Mouse (Mus musculus) hindbrain, embryonic 11.5 days (tissue): ENCODE results near the gene Scg5. TPM values are rescaled to one million over a fixed set of nuclear protein-coding genes. Genes with fewer than 3 reads are reported as not detected.
A peak's percentile ranks its signal among the peaks of the same experiment; 100 is the strongest.

Experiments
- ATAC-seq: fragments of 200-750 bp; cut with Nextera tagmentation; 2 replicates; pipeline ENCODE4 v1.8.0; 2017; ENCODE audit warnings: mild to moderate bottlenecking, moderate TSS enrichment, moderate library complexity; ENCODE audit not compliant: low FRiP score
- DNase-seq: peaks from one replicate; pipeline ENCODE4 v3.0.0-alpha.2; 2015; ENCODE audit warnings: low spot score
- H3K27ac ChIP-seq: fragments of 300-500 bp; sonication (generic); 2 replicates; pipeline ENCODE4 v1.5.1; 2014; ENCODE audit warnings: mild to moderate bottlenecking, low read depth, low read length
- H3K27me3 ChIP-seq: fragments of 300-500 bp; sonication (generic); 2 replicates; pipeline ENCODE4 v1.6.1; 2014; ENCODE audit warnings: mild to moderate bottlenecking, low read length, moderate library complexity, mixed read lengths; ENCODE audit not compliant: control insufficient read depth, insufficient read depth
- H3K36me3 ChIP-seq: fragments of 300-500 bp; sonication (generic); 2 replicates; pipeline ENCODE4 v1.6.1; 2014; ENCODE audit warnings: mild to moderate bottlenecking, low read length, moderate library complexity, mixed read lengths; ENCODE audit not compliant: control insufficient read depth, insufficient read depth
- H3K4me1 ChIP-seq: fragments of 300-500 bp; sonication (generic); replicated peaks from 2 replicates; pipeline ENCODE4 v1.6.1; 2014; ENCODE audit warnings: low read length, mixed read lengths; ENCODE audit not compliant: control insufficient read depth, insufficient read depth
- H3K4me2 ChIP-seq: fragments of 300-500 bp; sonication (generic); replicated peaks from 2 replicates; pipeline ENCODE4 v1.6.1; 2014; ENCODE audit warnings: mild to moderate bottlenecking, low read depth, low read length
- H3K4me3 ChIP-seq: fragments of 300-500 bp; sonication (generic); 2 replicates; pipeline ENCODE4 v1.5.1; 2014; ENCODE audit warnings: low read depth, low read length
- H3K9ac ChIP-seq: fragments of 300-500 bp; sonication (generic); 2 replicates; pipeline ENCODE4 v1.6.1; 2014; ENCODE audit warnings: low read depth, low read length
- H3K9me3 ChIP-seq: fragments of 300-500 bp; sonication (generic); 2 replicates; pipeline ENCODE4 v1.6.1; 2016; ENCODE audit warnings: low read length; ENCODE audit not compliant: control insufficient read depth
- WGBS: fragments of 180-500 bp; shearing (Covaris S2); extraction: QIAGEN DNeasy Blood & Tissue Kit; methylation state at CpG from one replicate; pipeline ENCODE4 v1.1.7; 2014; 5-methylcytosine and 5-hydroxymethylcytosine counted together
- polyA plus RNA-seq: library from polyadenylated mRNA; unstranded; fragments of >200 nt; fragmentation: Nextera tagmentation; extraction: Ambion mirVana; gene quantifications from 2 replicates; pipeline ENCODE4 v1.2.1, GENCODE M21; 2014

Gene Scg5
- polyA plus RNA-seq, 1 experiment from 2014 or later, result 53.7 TPM

DNA sequence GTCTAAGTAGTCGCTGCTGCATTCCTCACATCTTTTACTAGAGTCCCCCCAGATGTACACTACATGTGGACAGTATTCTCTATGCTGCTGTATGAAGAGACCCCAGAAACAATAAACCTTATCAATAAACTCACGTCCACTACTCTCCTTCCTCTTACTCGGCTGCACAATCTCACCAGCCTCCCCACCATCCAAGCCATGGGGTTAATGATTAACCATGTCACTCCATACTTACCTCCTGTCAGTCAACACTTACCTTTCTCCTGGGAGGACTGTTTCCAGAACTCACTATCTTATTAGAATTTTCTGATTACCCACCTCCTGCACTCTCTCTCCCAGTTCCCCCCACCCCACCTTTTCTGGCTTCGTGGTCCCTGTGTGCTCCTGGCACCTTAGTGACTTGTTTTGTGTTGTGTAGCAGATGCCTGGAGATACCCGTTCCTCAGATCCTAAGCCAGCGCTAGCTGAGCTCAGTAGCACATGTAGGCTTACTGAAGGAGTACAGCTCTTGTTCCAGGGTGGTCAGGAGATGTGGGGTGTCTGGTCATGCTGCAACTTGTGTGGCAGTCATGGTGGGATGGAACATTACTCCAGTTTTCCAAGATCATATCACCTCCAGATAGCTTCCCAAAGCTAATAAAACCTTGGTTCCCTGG, 54.6 kb downstream of the Scg5 start:
- Histone ChIP-seq H3K4me3 (no peak overlapping the region), H3K27me3 (no peaks in the 10 kb centered on the region), H3K36me3 (no peaks in the 10 kb centered on the region), H3K4me1 (no peaks in the 10 kb centered on the region), H3K4me2 (no peak overlapping the region), H3K27ac (no peak overlapping the region), H3K9me3 (no peaks in the 10 kb centered on the region), H3K9ac (no peak overlapping the region)
- ATAC-seq (no peak), DNase-seq (no peak)
- 82% methylated on average over 6 of the region's 6 CpGs for WGBS

DNA sequence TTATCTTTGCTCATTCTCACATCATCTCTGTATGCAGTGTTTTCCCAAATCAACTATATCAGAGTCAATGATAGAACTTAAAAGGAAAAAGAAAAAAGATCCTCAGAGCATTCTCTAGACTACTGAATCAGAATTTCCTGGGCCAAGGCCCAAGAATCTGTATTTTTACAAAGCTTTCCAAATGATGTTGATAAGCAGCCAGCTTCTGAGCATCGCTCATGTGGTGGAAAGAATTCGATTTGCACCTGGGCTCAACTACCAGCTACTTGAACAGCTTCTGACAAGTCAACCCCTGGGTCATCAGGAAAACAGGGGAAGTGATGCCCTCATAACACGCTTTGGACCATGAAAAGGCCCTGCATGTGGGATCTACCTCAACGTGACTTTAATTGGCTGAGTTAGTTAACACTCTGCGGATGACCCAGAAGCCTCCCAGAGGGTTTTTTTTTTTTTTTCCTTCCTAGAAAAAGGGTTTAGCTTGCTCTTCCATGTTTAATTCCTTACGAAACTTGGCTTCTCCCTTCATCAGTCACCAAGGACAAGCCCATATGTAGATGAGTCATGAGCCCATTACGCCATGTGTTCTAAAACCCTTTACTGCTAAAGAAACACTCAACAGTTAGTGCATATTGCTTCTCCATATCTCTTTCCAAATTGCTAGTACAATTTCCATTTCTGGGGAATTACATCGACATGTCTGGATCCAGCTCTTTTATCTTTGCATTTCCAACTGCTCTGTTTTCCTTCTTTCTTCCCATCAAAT, 60.2 kb downstream of the Scg5 start:
- H3K9ac ChIP-seq, result no peak overlapping the region
- WGBS, result 93% methylated on average over 8 of the region's 8 CpGs
- H3K9me3 ChIP-seq, result no peaks in the 10 kb centered on the region
- no peaks in the 10 kb centered on the region for H3K36me3 ChIP-seq
- no peak overlapping the region for H3K4me3 ChIP-seq
- DNase-seq (no peak), ATAC-seq (no peak)
- no peaks in the 10 kb centered on the region for H3K27me3 ChIP-seq
- H3K4me1 ChIP-seq, result no peaks in the 10 kb centered on the region
- H3K4me2 ChIP-seq, result no peak overlapping the region
- H3K27ac ChIP-seq, result no peak overlapping the region

- ATAC-seq, result no peak
- 54% methylated on average over 1 of the region's 1 CpGs for WGBS
Measured at GRCm38 (mm10) chr2:113765885-113766284, 63.0 kb downstream of the Scg5 start.

GRCm38 (mm10) chr2:113764968-113765367, 64.0 kb downstream of the Scg5 start:
- Histone ChIP-seq H3K36me3 (no peaks in the 10 kb centered on the region), H3K9me3 (no peaks in the 10 kb centered on the region), H3K27me3 (no peaks in the 10 kb centered on the region), H3K9ac (no peak overlapping the region), H3K4me2 (no peak overlapping the region), H3K27ac (no peak overlapping the region), H3K4me1 (no peaks in the 10 kb centered on the region), H3K4me3 (no peak overlapping the region)
- DNase-seq (no peak), ATAC-seq (no peak)
- WGBS, result 86% methylated on average over 5 of the region's 5 CpGs

More at GRCm38 (mm10) chr2:113765885-113766284, 63.0 kb downstream of the Scg5 start:
- no peaks in the 10 kb centered on the region for H3K27me3 ChIP-seq
- no peaks in the 10 kb centered on the region for H3K4me1 ChIP-seq
- no peak overlapping the region for H3K4me2 ChIP-seq
- no peak overlapping the region for H3K9ac ChIP-seq
- H3K4me3 ChIP-seq, result no peak overlapping the region
- no peaks in the 10 kb centered on the region for H3K36me3 ChIP-seq
- H3K9me3 ChIP-seq, result no peaks in the 10 kb centered on the region
- DNase-seq, result no peak
- no peak overlapping the region for H3K27ac ChIP-seq

DNA sequence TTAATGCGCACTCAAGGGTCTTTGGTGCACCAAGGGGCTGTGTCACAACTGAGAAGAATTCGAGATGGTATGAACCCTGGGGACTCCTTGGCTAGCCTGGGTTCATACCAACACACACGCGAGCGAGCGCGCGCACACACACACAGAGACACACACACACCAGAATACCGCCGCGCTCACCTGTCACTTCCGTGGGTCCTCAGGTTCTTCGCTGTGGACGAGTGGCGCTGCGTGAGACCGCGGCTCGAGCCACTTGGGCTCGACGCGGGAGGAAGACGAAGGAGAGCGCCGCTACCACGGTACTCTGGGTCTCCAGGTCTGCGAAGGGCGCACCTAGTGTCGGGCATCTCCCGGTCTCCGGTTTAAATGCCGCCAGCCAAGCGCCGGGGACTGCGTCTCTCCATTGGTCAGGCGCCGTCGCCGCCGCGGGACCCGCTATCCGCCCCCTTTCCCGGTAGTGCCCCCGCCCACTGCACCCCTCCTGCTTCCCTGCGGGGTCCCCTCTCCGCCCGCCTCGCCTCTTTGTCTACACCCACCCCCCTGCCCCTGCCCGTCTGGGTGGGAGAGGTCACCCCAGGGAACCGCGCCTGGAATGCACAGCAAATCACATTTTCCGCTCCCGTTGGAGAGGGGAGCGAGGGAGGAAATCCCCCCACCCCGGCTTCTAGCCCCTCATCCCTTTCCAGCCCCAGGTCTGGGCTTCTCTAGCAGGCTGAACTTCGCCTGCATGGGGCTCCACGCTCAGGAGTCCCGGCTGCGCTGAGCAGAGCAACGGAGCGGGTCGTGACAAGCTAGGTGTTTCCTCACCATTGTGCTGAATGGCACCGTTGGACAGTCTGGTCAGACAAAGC, 70.4 kb downstream of the Scg5 start, which contains the start of gene Grem1:
TSS of gene Grem1 (minus strand) at position 336 of the 851 bp plus-strand sequence.
- peak within 1 kb of the TSS; percentile 96 for H3K4me2 ChIP-seq
- H3K9me3 ChIP-seq, result no peaks in the 10 kb centered on the region
- no peaks in the 10 kb centered on the region for H3K36me3 ChIP-seq
- peaks cover 9% of the 10 kb centered on the region; the same call in 1 of the 2 replicates for H3K4me1 ChIP-seq
- peak within 1 kb of the TSS; percentile 49 for H3K4me3 ChIP-seq
- peak within 1 kb of the TSS; percentile 56; the same call in 1 of the 2 replicates for H3K9ac ChIP-seq
- ATAC-seq (peak; percentile 79), DNase-seq (peak; percentile 66)
- H3K27me3 ChIP-seq, result peaks cover 34% of the 10 kb centered on the region
- under 1% methylated on average over 57 of the region's 64 CpGs for WGBS
- no peak within 1 kb of the TSS for H3K27ac ChIP-seq

- peak; percentile 69 for DNase-seq
- WGBS, result under 1% methylated on average over 47 of the region's 47 CpGs
- peak overlapping the region; percentile 96 for H3K4me2 ChIP-seq
- H3K9me3 ChIP-seq, result no peaks in the 10 kb centered on the region
- H3K4me1 ChIP-seq, result peaks cover 9% of the 10 kb centered on the region; the same call in 1 of the 2 replicates
- peak overlapping the region; percentile 56; the same call in 1 of the 2 replicates for H3K9ac ChIP-seq
- peak overlapping the region; percentile 49 for H3K4me3 ChIP-seq
- no peaks in the 10 kb centered on the region for H3K36me3 ChIP-seq
- H3K27me3 ChIP-seq, result peaks cover 34% of the 10 kb centered on the region
- peak; percentile 62 for ATAC-seq
- no peak overlapping the region for H3K27ac ChIP-seq
Measured at GRCm38 (mm10) chr2:113757525-113758310, 71.2 kb downstream of the Scg5 start.

GRCm38 (mm10) chr2:113756924-113757524, 71.9 kb downstream of the Scg5 start:
- Histone ChIP-seq H3K4me2 (peak overlapping the region; percentile 96), H3K27ac (no peak overlapping the region), H3K9me3 (no peaks in the 10 kb centered on the region), H3K4me1 (peaks cover 9% of the 10 kb centered on the region; the same call in 1 of the 2 replicates), H3K27me3 (peaks cover 34% of the 10 kb centered on the region), H3K9ac (no peak overlapping the region), H3K4me3 (peak overlapping the region; percentile 49), H3K36me3 (no peaks in the 10 kb centered on the region)
- DNase-seq, result no peak
- peak; percentile 12 for ATAC-seq
- 3% methylated on average over 12 of the region's 12 CpGs for WGBS
